Mouse (Mus musculus): Measurements from ENCODE around the gene Rasgrf1. TPM values are rescaled to one million over a fixed set of nuclear protein-coding genes. Genes with fewer than 3 reads are reported as not detected.

The Rasgrf1 gene
- polyA plus RNA-seq, 1 experiment from 2014 or later: 0.20 TPM

DNA sequence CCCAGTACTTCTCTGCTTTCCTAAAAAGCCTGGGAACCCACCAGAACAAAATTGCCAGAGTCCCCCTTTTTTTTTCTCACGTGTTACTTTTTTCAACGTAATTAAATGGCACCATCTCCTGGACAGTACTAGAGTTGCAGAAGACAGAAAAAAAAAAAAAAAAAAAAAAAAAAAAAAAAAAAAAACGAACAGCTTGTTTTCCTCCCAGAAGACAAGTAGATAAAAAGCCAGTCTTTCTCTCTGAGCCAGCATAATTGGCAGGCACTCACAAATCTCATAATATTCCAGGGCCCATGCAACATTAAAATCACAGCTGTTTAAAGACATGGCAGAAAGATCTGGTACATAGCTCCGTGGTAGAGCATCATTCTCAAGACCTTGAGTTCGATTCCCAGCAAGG, 64.1 kb downstream of the Rasgrf1 start:
- no peaks in the 10 kb centered on the region for H3K27me3 ChIP-seq (replicated peaks; ENCODE audit: control insufficient read depth, insufficient read depth, low read length)
- WGBS: 27% methylated on average over 5 of the region's 5 CpGs
- no peaks in the 10 kb centered on the region for H3K36me3 ChIP-seq (ENCODE audit: control insufficient read depth, insufficient read depth, low read length)
- H3K4me2 ChIP-seq (ENCODE audit: low read depth, low read length): no peak overlapping the region
- no peaks in the 10 kb centered on the region; the same call in 1 of the 2 replicates for H3K9me3 ChIP-seq (ENCODE audit: control insufficient read depth, low read length)
- no peak overlapping the region for H3K4me3 ChIP-seq (ENCODE audit: low read length)
- H3K27ac ChIP-seq (ENCODE audit: low read length): no peak overlapping the region
- no peaks in the 10 kb centered on the region for H3K4me1 ChIP-seq (ENCODE audit: control insufficient read depth, insufficient read depth, low read length)
- no peak overlapping the region for H3K9ac ChIP-seq (ENCODE audit: low read depth, low read length)
- ATAC-seq: 0 out of 2 replicates have a peak, but pooled peaks have one; percentile 19

- no peak overlapping the region for H3K4me2 ChIP-seq (ENCODE audit: low read depth, low read length)
- no peak overlapping the region for H3K27ac ChIP-seq (ENCODE audit: low read length)
- ATAC-seq: no peak
- no peaks in the 10 kb centered on the region for H3K27me3 ChIP-seq (replicated peaks; ENCODE audit: control insufficient read depth, insufficient read depth, low read length)
- peaks cover 4% of the 10 kb centered on the region; the same call in 1 of the 2 replicates for H3K4me1 ChIP-seq (ENCODE audit: control insufficient read depth, insufficient read depth, low read length)
- H3K9ac ChIP-seq (ENCODE audit: low read depth, low read length): no peak overlapping the region
- H3K4me3 ChIP-seq (ENCODE audit: low read length): no peak overlapping the region
- H3K9me3 ChIP-seq (ENCODE audit: control insufficient read depth, low read length): no peaks in the 10 kb centered on the region; the same call in 1 of the 2 replicates
- no peaks in the 10 kb centered on the region for H3K36me3 ChIP-seq (ENCODE audit: control insufficient read depth, insufficient read depth, low read length)
- WGBS: 67% methylated on average over 10 of the region's 10 CpGs
Observed at GRCm38 (mm10) chr9:89974463-89974931, 64.8 kb downstream of the Rasgrf1 start.

DNA sequence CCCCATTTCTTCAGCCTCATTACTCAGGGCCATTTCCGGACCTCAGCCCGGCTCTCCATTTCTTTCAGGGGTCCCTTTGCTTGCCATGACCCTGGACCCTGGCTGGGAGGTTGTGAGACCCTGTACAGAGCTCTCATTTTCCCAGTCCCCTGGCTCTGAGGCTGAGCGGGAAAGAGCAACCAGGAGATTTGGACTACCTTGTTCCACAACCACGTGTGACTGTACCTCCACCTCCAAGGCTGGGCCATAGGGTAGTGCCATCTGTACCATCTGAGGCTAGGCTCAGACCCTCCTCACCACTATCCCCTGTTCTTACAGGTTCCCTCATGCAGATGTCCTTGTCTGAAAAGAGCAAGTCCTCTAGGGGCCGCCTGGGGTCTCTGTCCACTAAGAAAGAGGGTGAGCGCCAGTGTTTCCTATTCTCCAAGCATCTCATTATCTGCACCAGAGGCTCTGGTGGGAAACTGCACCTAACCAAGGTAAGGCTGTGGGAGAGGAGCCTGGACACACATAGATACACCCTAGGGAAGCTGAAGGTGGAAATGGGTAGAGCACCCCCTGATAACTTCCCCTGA, 66.7 kb downstream of the Rasgrf1 start:
- 78% methylated on average over 6 of the region's 6 CpGs for WGBS
- no peak for ATAC-seq

DNA sequence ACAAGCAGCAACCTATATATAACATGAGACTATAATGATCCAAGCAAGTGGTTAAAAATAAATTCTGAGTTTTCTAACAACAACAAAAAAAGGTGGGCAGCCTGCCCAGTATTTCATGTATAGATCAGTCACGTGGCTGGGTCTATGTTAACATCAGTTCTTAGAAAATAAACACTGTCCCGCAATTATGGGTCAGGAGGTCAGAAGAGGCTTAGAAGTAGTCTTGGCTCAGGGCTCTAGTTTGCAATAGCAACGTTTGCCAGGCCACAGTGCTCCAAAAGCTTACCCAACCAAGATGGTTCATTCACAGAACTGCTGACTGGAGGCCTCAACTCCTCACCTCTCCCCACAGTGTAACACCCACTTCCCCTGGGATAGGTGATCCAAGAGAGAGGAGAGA, 69.5 kb downstream of the Rasgrf1 start:
- Histone ChIP-seq H3K9me3 (ENCODE audit: control insufficient read depth, low read length) (no peaks in the 10 kb centered on the region; the same call in 1 of the 2 replicates), H3K4me2 (ENCODE audit: low read depth, low read length) (no peak overlapping the region), H3K27ac (ENCODE audit: low read length) (no peak overlapping the region), H3K4me1 (ENCODE audit: control insufficient read depth, insufficient read depth, low read length) (peaks cover 4% of the 10 kb centered on the region; the same call in 1 of the 2 replicates), H3K36me3 (ENCODE audit: control insufficient read depth, insufficient read depth, low read length) (no peaks in the 10 kb centered on the region), H3K27me3 (replicated peaks; ENCODE audit: control insufficient read depth, insufficient read depth, low read length) (no peaks in the 10 kb centered on the region), H3K9ac (ENCODE audit: low read depth, low read length) (no peak overlapping the region), H3K4me3 (ENCODE audit: low read length) (no peak overlapping the region)
- ATAC-seq: peak; percentile 58; the same call in 1 of the 2 replicates
- 7% methylated on average over 3 of the region's 3 CpGs for WGBS

More for the DNA sequence above, 66.7 kb downstream of the Rasgrf1 start:
- Histone ChIP-seq H3K9me3 (ENCODE audit: control insufficient read depth, low read length) (no peaks in the 10 kb centered on the region; the same call in 1 of the 2 replicates), H3K36me3 (ENCODE audit: control insufficient read depth, insufficient read depth, low read length) (no peaks in the 10 kb centered on the region), H3K4me2 (ENCODE audit: low read depth, low read length) (no peak overlapping the region), H3K27me3 (replicated peaks; ENCODE audit: control insufficient read depth, insufficient read depth, low read length) (no peaks in the 10 kb centered on the region), H3K4me3 (ENCODE audit: low read length) (no peak overlapping the region), H3K4me1 (ENCODE audit: control insufficient read depth, insufficient read depth, low read length) (peaks cover 4% of the 10 kb centered on the region; the same call in 1 of the 2 replicates), H3K9ac (ENCODE audit: low read depth, low read length) (no peak overlapping the region), H3K27ac (ENCODE audit: low read length) (no peak overlapping the region)

GRCm38 (mm10) chr9:89982256-89982655, 72.5 kb downstream of the Rasgrf1 start:
- Histone ChIP-seq H3K4me3 (ENCODE audit: low read length) (no peak overlapping the region), H3K4me2 (ENCODE audit: low read depth, low read length) (no peak overlapping the region), H3K27ac (ENCODE audit: low read length) (no peak overlapping the region), H3K36me3 (ENCODE audit: control insufficient read depth, insufficient read depth, low read length) (no peaks in the 10 kb centered on the region), H3K27me3 (replicated peaks; ENCODE audit: control insufficient read depth, insufficient read depth, low read length) (no peaks in the 10 kb centered on the region), H3K9me3 (ENCODE audit: control insufficient read depth, low read length) (no peaks in the 10 kb centered on the region), H3K4me1 (ENCODE audit: control insufficient read depth, insufficient read depth, low read length) (peaks cover 4% of the 10 kb centered on the region; the same call in 1 of the 2 replicates), H3K9ac (ENCODE audit: low read depth, low read length) (no peak overlapping the region)
- WGBS: 75% methylated on average over 1 of the region's 1 CpGs
- no peak for ATAC-seq

DNA sequence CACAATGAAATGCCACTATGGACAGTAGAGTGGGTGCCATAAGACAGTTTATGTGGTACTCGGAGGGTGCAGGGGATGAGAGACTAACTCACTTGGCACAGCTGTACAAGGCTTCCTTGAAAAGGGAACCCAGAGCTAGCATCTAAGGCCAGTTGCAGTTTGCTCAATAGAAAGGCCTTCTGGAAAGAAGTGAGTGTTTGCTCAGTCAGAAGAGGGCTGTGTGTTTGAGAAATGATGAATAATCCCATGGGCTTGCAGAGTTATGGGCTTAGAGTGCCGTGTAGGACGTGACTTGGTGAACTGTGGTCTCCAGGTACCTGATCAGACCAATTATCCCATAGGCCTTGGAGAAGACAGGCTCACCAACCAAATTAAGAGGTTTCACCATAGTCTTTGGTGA, 78.3 kb downstream of the Rasgrf1 start:
- no peak for ATAC-seq
- Histone ChIP-seq H3K9me3 (ENCODE audit: control insufficient read depth, low read length) (no peaks in the 10 kb centered on the region), H3K36me3 (ENCODE audit: control insufficient read depth, insufficient read depth, low read length) (no peaks in the 10 kb centered on the region), H3K4me3 (ENCODE audit: low read length) (no peak overlapping the region), H3K27me3 (replicated peaks; ENCODE audit: control insufficient read depth, insufficient read depth, low read length) (no peaks in the 10 kb centered on the region), H3K4me1 (ENCODE audit: control insufficient read depth, insufficient read depth, low read length) (no peaks in the 10 kb centered on the region), H3K9ac (ENCODE audit: low read depth, low read length) (no peak overlapping the region), H3K27ac (ENCODE audit: low read length) (no peak overlapping the region), H3K4me2 (ENCODE audit: low read depth, low read length) (no peak overlapping the region)
- WGBS: 94% methylated on average over 3 of the region's 3 CpGs

DNA sequence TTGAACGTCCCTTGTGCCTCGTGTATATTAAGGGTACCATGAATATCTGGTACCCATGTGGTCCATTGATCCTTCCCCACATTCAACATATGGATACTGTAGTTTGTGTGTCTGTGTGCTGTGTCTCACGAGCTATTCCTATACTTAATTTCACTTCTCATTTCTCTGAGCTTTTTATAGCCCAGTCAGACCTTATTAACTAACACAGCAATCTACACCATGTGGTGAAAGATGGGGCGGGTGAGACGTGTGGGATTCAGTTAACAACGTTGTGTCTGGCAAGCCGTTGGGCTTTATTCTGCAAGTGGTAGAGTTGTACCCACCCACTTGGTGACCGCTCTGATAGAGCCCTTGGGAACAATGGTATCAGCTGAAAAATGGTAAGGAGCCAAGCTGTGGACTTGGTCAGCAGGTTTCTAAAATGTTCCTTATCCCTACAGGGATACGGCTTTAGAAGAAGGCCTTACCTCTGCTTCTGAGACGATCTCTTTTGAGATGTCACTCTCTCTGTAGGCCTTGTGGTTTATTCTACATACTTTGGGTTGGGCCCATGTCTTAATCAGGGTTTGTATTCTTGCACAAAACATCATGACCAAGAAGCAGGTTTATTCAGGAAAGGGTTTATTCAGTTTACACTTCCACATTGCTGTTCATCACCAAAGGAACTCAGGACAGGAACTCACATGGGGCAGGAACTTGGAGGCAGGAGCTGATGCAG, 79.3 kb downstream of the Rasgrf1 start:
- no peak for ATAC-seq
- Histone ChIP-seq H3K9ac (ENCODE audit: low read depth, low read length) (no peak overlapping the region), H3K9me3 (ENCODE audit: control insufficient read depth, low read length) (no peaks in the 10 kb centered on the region), H3K4me3 (ENCODE audit: low read length) (no peak overlapping the region), H3K27me3 (replicated peaks; ENCODE audit: control insufficient read depth, insufficient read depth, low read length) (no peaks in the 10 kb centered on the region), H3K27ac (ENCODE audit: low read length) (no peak overlapping the region), H3K4me2 (ENCODE audit: low read depth, low read length) (no peak overlapping the region), H3K4me1 (ENCODE audit: control insufficient read depth, insufficient read depth, low read length) (no peaks in the 10 kb centered on the region), H3K36me3 (ENCODE audit: control insufficient read depth, insufficient read depth, low read length) (no peaks in the 10 kb centered on the region)
- 84% methylated on average over 10 of the region's 10 CpGs for WGBS

DNA sequence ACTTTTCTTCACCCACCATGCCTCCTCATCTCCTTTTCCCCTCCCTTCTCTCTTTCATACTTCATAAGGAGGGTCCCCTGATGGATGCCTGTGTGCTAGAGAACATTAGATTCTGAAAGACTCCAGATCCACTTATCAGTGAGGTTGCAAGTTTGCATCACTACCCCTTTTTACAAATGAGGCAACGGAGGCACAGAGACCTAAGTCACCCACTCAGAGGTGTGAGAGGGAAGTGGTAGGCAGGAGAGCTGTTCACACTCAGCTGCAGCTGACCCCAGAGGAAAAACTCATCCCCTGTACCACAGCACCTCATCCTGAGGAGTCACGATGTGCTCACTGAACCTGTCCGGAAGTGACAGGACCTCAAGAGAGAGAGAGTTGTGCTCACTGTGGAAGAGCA, 96.7 kb downstream of the Rasgrf1 start:
- 86% methylated on average over 3 of the region's 3 CpGs for WGBS
- no peaks in the 10 kb centered on the region for H3K36me3 ChIP-seq (ENCODE audit: control insufficient read depth, insufficient read depth, low read length)
- no peak overlapping the region for H3K4me3 ChIP-seq (ENCODE audit: low read length)
- no peak overlapping the region for H3K4me2 ChIP-seq (ENCODE audit: low read depth, low read length)
- no peak overlapping the region for H3K27ac ChIP-seq (ENCODE audit: low read length)
- no peaks in the 10 kb centered on the region for H3K27me3 ChIP-seq (replicated peaks; ENCODE audit: control insufficient read depth, insufficient read depth, low read length)
- no peak overlapping the region for H3K9ac ChIP-seq (ENCODE audit: low read depth, low read length)
- no peaks in the 10 kb centered on the region for H3K4me1 ChIP-seq (ENCODE audit: control insufficient read depth, insufficient read depth, low read length)
- no peak for ATAC-seq
- H3K9me3 ChIP-seq (ENCODE audit: control insufficient read depth, low read length): no peaks in the 10 kb centered on the region

DNA sequence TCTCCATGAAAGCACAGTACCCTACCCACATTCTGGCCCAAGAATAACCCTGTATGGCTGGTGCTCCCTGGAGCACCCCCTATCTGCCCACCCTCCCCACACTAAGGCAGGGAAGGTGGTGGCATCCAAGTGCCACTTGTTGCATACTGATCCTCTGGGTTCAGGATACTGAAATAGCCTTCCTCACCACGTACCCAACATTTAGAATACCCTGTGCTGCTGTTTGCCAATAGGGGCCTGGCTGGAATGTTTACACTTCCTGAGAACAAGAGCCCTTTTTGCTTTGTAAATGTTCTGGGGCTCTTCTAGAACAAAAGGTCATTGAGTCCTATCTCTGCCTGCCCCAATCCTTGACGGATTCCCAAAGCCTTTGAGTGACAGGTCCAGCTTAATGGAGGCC, 97.4 kb downstream of the Rasgrf1 start:
- Histone ChIP-seq H3K27me3 (replicated peaks; ENCODE audit: control insufficient read depth, insufficient read depth, low read length) (no peaks in the 10 kb centered on the region), H3K4me2 (ENCODE audit: low read depth, low read length) (no peak overlapping the region), H3K4me3 (ENCODE audit: low read length) (no peak overlapping the region), H3K9me3 (ENCODE audit: control insufficient read depth, low read length) (no peaks in the 10 kb centered on the region), H3K36me3 (ENCODE audit: control insufficient read depth, insufficient read depth, low read length) (no peaks in the 10 kb centered on the region), H3K9ac (ENCODE audit: low read depth, low read length) (no peak overlapping the region), H3K27ac (ENCODE audit: low read length) (no peak overlapping the region), H3K4me1 (ENCODE audit: control insufficient read depth, insufficient read depth, low read length) (no peaks in the 10 kb centered on the region)
- ATAC-seq: no peak
- 24% methylated on average over 2 of the region's 2 CpGs for WGBS

All from intestine, embryonic 16.5 days (tissue).